Mouse (Mus musculus) embryonic fibroblast, embryonic 13.5 days (primary cell): ENCODE measurements at regions not wholly inside any gene's neighbourhood (a gene's known extent, or its start where the extent isn't known, plus 50 kb on each side); places are given as distances from the start of the nearest gene placed in this dataset.
A peak's percentile ranks its signal among the peaks of the same experiment; 100 is the strongest.

Experiments
- H3K27ac ChIP-seq: 2 replicates; pipeline ENCODE4 v1.5.1; 2012; ENCODE audit warnings: low read length, control low read depth, inconsistent platforms; ENCODE audit not compliant: insufficient read depth
- H3K4me1 ChIP-seq: 2 replicates; pipeline ENCODE4 v1.6.1; 2011; ENCODE audit warnings: low read length; ENCODE audit not compliant: control insufficient read depth, insufficient read depth
- H3K4me3 ChIP-seq: 2 replicates; pipeline ENCODE4 v1.5.1; 2011; ENCODE audit warnings: mild to moderate bottlenecking, control low read depth, low read length; ENCODE audit not compliant: insufficient read depth
- CTCF ChIP-seq: IDR thresholded peaks from 2 replicates; pipeline ENCODE4 v1.5.1; 2011; ENCODE audit warnings: mild to moderate bottlenecking, control low read depth, low read length, moderate library complexity, borderline replicate concordance; ENCODE audit not compliant: insufficient read depth
- POLR2A ChIP-seq: IDR thresholded peaks from 2 replicates; pipeline ENCODE4 v1.6.1; 2011; ENCODE audit warnings: low read depth, mild to moderate bottlenecking, control low read depth, low read length, moderate library complexity

DNA sequence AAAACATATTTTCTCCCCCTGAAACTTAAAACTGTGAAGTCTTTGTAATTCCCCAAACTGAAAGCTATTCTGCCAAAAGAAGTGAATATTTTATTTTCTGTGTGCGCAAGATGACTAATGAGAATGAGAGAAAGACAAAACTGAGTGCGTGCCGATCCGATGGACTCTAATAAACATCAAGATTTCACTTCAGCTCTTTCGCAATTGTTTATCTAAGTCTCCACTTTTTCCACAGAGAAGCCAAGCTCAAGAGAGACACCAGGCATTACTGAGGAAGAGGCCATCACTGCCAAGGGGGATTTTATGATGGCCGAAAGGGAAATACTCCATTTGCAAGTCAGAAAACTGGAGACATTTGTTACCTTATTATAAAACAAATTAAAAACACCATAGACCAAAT is 55.0 kb upstream of the Uqcrfs1 start:
- TF ChIP-seq CTCF, result no peak
- no peak for TF ChIP-seq POLR2A
- Histone ChIP-seq H3K27ac (no peak overlapping the region), H3K4me1 (no peaks in the 10 kb centered on the region), H3K4me3 (no peak overlapping the region)

DNA sequence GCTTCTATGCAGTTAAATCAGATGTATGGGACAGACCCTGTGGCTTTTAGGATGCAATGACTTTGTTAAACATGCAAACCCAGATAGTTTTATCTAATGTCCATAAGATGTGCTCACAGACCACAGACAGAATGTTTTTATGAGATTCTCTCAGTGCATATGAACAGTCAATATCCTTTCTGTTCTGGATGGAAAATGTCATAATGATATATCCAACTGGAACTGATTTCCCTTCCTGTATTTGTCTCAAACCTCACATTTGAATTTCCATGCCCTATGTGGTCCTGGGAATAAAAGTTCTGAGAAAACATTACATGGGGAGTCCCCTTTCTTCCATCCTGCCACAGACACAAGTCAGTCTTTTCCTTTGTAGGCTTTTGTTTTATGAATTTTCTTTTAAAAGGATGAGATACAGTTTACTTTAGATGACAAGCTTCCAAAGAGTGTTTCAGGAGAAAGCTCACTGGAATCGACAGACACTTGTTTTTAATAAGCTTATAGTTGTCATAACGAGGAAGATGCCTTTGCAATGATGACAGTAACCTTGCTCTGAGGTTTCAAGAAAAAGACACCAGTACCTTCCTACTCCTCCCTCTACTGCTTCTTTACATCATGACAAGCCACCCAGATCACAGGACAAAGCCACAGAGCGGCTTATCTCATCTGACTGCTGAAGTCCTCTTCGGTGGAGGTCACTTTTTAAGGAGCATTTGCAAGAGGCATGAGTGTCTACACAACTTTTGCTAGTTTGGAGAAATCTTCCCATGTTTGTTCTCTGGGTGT is 55.7 kb upstream of the Uqcrfs1 start:
- Histone ChIP-seq H3K4me1 (no peaks in the 10 kb centered on the region), H3K4me3 (no peak overlapping the region), H3K27ac (no peak overlapping the region)
- no peak for TF ChIP-seq POLR2A
- no peak for TF ChIP-seq CTCF

DNA sequence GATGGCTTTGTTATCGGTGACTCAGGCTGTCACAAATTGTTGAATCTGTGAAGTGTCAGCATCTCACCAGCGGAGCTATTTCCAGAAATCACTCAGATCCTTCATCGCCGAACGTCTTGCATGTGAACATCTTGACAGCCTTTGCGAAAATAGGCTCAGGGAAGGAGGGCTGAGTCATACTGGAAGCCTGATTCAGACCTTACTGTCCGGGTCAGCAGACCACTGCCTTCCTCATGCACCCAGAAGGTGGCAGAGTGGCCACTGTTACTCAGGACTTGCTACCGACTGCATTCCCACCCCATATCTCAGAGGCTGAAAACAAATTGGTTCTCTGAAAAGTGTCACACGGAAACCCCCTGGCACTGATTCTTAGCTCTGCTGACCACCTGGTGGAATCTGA is 55.9 kb upstream of the Dusp22 start:
- no peak overlapping the region for H3K27ac ChIP-seq
- TF ChIP-seq POLR2A (no peak), CTCF (peak; percentile 59; the same call in 1 of the 2 replicates)
- peaks cover 4% of the 10 kb centered on the region; the same call in 1 of the 2 replicates for H3K4me1 ChIP-seq
- H3K4me3 ChIP-seq, result no peak overlapping the region

DNA sequence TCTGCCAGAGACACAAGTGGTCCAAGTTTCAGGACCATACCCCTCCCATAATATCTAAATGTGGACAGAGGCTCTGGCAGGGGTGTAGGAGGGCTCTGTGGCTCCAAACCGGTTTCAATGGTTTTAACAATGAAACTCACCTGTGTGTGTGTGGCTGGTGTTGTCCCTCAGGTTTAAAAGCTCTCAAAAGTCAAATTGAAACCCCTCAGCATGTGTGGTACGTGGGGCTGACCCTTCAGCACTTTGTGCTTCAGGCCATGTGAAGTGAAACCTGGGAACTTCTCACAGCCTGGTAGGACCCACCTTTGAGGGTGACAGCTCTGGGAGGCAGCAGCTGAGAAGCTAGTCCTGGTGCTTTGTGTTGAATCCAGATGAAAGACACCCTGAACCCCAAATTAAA is 52.5 kb upstream of the Dusp22 start:
- TF ChIP-seq CTCF (no peak), POLR2A (no peak)
- H3K4me1 ChIP-seq, result peaks cover 4% of the 10 kb centered on the region; the same call in 1 of the 2 replicates
- no peak overlapping the region for H3K4me3 ChIP-seq
- no peak overlapping the region for H3K27ac ChIP-seq

DNA sequence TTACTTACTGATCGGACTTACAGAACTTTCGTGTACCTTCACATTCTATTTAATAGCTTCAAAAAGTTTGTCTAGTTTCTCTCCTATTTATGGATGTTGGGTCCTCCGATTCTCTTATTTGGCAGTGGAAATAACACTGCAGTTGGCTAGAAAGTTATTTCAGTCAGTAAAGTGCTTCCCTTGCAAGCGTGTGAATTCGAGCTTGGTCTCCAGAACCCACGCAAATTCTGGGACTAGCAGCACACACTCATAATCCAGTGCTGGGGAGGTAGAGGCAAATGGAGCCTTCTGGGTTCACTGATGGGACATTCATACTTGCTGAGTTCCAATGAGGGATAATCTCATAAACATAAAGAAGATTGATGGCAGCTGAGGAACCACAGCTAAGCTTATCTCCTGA is 51.9 kb upstream of the Dusp22 start:
- Histone ChIP-seq H3K27ac (no peak overlapping the region), H3K4me3 (no peak overlapping the region), H3K4me1 (peaks cover 4% of the 10 kb centered on the region; the same call in 1 of the 2 replicates)
- TF ChIP-seq POLR2A (no peak), CTCF (no peak)

DNA sequence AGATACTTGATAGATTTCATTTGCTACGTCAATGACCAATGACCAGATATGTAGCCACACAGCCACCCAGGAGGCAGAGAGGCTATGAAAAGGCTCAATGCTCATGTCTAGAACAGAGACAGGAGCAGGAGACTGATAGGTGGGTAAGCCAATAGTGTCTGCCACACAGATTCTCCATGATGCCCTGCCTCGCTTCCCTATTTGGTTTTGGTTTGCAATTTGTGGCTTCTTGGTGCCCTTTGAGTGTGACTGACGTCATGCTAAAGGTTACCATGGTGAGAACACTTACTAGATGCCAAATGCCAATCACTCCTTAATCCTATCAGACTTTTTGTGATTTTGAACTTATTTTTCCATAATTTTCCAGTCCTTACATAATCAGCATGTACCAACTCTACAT is 50.0 kb upstream of the Dusp22 start:
- TF ChIP-seq POLR2A, result no peak
- TF ChIP-seq CTCF, result no peak
- Histone ChIP-seq H3K27ac (no peak overlapping the region), H3K4me3 (no peak overlapping the region), H3K4me1 (peaks cover 4% of the 10 kb centered on the region; the same call in 1 of the 2 replicates)
